Mouse (Mus musculus): ENCODE measurements around the gene Adamts20.

GRCm38 (mm10) chr15:94254861-94255516 lies 210.2 kb downstream of the Adamts20 start:
- no peak for TF ChIP-seq CTCF (IDR thresholded peaks at IDR 0.05; ENCODE audit: low read depth, low read length)
- TF ChIP-seq TAL1 (conservative IDR thresholded peaks at IDR 0.05; ENCODE audit: low read depth, low read length): no peak
- TF ChIP-seq GATA1 (IDR thresholded peaks at IDR 0.05; ENCODE audit: borderline replicate concordance, low read length): no peak
- no peak for TF ChIP-seq POLR2AphosphoS5 (IDR thresholded peaks at IDR 0.05; ENCODE audit: insufficient replicate concordance, low read depth, low read length)
